Mouse (Mus musculus): ENCODE results near the gene Celf2. TPM values are rescaled to one million over a fixed set of nuclear protein-coding genes. Genes with fewer than 3 reads are reported as not detected.
A peak's percentile ranks its signal among the peaks of the same experiment; 100 is the strongest.

Celf2 gene
- polyA plus RNA-seq, 1 experiment from 2014 or later = 164 TPM

DNA sequence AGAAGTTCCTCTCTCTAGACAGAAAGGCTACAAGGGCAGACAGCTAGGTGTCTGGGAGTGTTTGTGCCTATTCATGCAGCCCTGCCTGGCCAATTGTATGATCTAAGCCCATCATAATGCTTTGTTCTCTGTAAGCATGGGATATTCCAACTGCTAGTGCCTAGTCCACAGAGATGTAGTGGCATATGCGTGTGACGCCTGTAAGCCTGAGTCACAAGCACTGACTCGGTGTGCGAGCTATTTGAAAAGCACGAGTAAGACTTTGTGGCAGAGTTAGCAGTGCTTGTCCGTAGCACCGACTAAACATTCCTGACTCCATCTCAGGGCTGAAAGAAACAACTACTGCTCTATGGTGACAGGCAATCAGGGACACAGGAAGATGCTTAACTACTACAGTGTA lies 960.1 kb downstream of the Celf2 start:
- no peak overlapping the region for H3K4me2 ChIP-seq
- WGBS = 78% methylated on average over 7 of the region's 7 CpGs
- no peak overlapping the region for H3K4me3 ChIP-seq
- H3K4me1 ChIP-seq (replicated peaks) = peaks cover 19% of the 10 kb centered on the region
- H3K36me3 ChIP-seq = peaks cover 18% of the 10 kb centered on the region
- no peak overlapping the region for H3K27ac ChIP-seq (replicated peaks)
- no peak for ATAC-seq (ENCODE audit: low FRiP score, low read depth)
- H3K9me3 ChIP-seq = no peaks in the 10 kb centered on the region
- no peak overlapping the region for H3K9ac ChIP-seq
- no peaks in the 10 kb centered on the region for H3K27me3 ChIP-seq

DNA sequence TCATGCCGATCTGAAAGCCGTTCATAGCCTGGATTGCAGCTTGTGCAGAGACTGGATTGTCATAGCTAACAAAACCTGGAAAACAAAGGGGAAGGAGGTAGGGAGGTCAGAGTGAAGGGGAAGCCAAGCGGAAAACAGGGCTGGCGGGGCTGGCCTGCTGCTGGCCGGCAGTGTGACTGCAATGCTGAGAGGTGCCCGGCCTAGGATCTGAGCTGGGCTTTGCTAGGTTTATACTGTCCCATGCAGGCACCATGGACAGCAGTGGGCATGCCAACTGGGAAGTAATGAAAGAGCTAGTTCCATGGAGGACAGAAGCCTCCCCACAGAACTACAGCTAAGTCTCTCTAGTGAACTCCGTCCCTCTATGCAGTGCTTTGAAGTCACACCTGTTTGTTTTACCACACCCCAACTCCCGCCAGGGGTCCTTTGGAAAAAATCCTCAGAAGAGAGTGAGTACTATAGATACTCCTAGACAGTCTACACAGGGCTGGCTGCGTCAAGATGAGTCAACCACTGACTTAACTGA lies 962.2 kb downstream of the Celf2 start:
- ATAC-seq (ENCODE audit: low FRiP score, low read depth) = peak; percentile 84
- Histone ChIP-seq H3K27ac (replicated peaks) (peak overlapping the region; percentile 52), H3K4me2 (no peak overlapping the region), H3K9ac (no peak overlapping the region), H3K4me1 (replicated peaks) (peaks cover 22% of the 10 kb centered on the region), H3K27me3 (no peaks in the 10 kb centered on the region), H3K4me3 (no peak overlapping the region), H3K9me3 (no peaks in the 10 kb centered on the region), H3K36me3 (peaks cover 8% of the 10 kb centered on the region)
- WGBS = 20% methylated on average over 9 of the region's 9 CpGs

DNA sequence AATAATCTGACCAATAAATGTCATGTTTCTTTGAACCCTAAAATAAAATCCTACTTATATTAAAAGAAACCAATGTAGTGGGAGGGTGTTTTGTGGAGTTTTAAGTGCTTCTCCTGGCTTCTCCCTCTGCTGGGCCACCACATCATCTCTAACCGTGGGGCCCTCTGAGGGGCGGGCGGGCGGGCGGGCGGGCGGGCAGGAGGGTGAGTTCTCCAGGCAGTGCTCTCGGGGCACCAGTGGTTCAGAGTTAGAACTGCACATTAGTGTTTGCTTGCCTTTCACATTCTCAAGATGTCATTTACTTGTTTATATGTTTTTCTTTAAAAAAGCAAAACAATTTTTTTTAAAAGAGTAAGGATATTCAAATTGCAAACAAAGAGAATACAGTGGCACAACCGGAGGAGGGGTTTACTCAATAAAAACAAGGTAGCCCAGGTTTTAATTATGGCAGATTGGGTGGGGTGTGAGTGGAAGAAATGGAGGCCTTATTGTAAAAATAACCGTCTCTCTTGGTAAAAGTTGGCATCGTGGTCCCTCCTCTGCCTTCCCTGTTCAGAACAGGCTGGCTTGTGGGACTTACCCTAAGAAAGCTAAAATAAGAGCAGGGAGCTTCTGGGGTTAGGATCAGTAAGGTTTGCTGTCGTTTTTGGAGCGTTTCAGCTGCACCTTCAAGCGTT lies 962.8 kb downstream of the Celf2 start:
- Histone ChIP-seq H3K27me3 (no peaks in the 10 kb centered on the region), H3K9me3 (no peaks in the 10 kb centered on the region), H3K4me2 (no peak overlapping the region), H3K9ac (no peak overlapping the region), H3K27ac (replicated peaks) (peak overlapping the region; percentile 52), H3K4me3 (no peak overlapping the region), H3K36me3 (peaks cover 8% of the 10 kb centered on the region), H3K4me1 (replicated peaks) (peaks cover 22% of the 10 kb centered on the region)
- peak; percentile 27; the same call in 1 of the 2 replicates for ATAC-seq (ENCODE audit: low FRiP score, low read depth)
- WGBS = 21% methylated on average over 14 of the region's 14 CpGs

DNA sequence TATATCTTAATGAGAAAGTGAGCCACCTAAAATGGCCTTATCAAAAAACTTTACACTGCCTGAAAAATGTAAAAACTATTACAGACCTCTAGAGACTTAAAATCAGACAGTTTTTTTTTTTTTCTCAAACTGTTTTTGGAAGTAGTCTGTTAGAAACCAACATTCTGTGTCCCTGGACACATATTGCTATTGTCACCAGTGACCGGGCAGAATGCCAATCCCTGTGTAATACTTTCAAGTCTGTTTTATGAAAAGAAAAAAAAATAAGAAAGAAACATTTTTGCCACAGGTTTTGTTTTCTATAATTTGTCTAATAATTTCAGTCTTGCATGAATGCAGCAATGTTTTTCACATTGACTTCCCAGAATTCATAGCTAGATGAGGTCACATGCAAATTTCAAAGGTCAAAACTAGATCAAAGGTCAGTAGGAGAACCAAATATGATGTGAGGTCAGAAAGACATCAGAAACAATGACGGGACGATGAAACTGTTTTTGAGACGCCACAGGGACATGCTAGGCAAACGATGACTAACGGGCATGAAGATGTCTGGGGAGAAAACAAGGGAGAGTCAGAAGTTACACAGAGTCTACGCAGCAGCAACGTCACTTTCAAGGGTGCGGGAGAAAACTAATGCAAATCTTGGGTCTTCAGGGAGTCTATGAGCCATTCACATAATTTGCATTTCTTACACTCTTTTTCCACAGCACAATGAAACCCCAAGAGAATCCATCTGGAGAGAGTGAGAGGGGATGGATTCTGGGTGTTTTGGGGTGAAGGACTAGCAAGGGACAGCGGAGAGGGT lies 964.0 kb downstream of the Celf2 start:
- H3K4me3 ChIP-seq = no peak overlapping the region
- peaks cover 22% of the 10 kb centered on the region for H3K4me1 ChIP-seq (replicated peaks)
- H3K36me3 ChIP-seq = peaks cover 8% of the 10 kb centered on the region
- H3K4me2 ChIP-seq = no peak overlapping the region
- H3K27me3 ChIP-seq = no peaks in the 10 kb centered on the region
- H3K27ac ChIP-seq (replicated peaks) = no peak overlapping the region
- 27% methylated on average over 10 of the region's 10 CpGs for WGBS
- no peaks in the 10 kb centered on the region for H3K9me3 ChIP-seq
- H3K9ac ChIP-seq = no peak overlapping the region
- no peak for ATAC-seq (ENCODE audit: low FRiP score, low read depth)

DNA sequence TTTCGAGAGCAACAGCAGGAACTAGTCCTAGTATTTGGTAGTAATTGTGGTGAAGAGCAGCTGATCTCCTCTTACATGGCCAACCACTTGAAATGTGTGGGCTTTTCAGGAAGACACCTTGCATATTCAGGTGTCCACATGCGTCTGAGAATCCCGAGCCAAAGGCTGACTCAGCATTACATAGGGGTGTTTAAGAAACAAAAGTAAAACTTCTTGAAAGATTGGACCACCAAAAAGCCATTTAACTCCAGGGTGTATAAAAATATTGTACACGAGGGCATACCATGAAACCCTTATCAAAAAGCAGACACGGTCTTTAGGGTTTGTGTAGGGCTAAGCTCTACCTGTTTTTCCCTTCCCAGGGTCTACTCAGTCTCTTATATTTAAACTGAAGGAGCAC lies 965.7 kb downstream of the Celf2 start:
- H3K9me3 ChIP-seq = no peaks in the 10 kb centered on the region
- H3K4me1 ChIP-seq (replicated peaks) = peaks cover 22% of the 10 kb centered on the region
- H3K27ac ChIP-seq (replicated peaks) = no peak overlapping the region
- ATAC-seq (ENCODE audit: low FRiP score, low read depth) = no peak
- no peaks in the 10 kb centered on the region for H3K27me3 ChIP-seq
- H3K4me2 ChIP-seq = no peak overlapping the region
- 93% methylated on average over 5 of the region's 5 CpGs for WGBS
- H3K9ac ChIP-seq = no peak overlapping the region
- H3K4me3 ChIP-seq = no peak overlapping the region
- H3K36me3 ChIP-seq = no peaks in the 10 kb centered on the region

DNA sequence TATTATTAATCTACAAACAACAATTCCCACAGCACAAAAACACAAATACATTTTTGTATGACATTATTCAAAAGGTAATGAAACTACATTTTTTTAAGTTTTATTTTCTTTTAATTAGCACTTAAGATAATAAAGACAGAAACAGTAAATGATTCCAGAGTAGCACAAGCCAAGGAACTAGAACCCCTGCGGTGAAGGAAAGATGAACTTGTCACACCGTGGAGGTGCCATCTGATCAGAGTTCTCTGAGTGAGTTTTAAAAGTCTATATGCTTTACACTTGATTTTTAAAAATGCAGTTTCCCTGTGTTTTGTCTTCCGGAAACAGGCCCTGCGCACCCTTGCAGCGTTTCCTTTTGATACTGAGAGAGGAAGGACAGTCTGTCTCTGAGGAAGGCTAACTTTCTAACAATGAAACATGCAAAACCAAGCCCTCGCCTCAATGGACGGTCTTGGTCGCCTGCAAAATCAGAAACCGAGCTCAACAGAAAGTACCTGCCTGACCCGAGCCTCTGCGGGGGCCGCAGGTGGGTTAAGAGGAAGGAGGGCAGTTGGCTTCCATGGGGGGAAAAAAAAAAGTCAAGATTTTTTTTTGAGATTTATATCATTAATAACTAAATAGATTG lies 966.7 kb downstream of the Celf2 start:
- no peak overlapping the region for H3K4me2 ChIP-seq
- H3K9me3 ChIP-seq = no peaks in the 10 kb centered on the region
- H3K27me3 ChIP-seq = no peaks in the 10 kb centered on the region
- peaks cover 22% of the 10 kb centered on the region for H3K4me1 ChIP-seq (replicated peaks)
- 85% methylated on average over 12 of the region's 12 CpGs for WGBS
- no peak overlapping the region for H3K4me3 ChIP-seq
- H3K36me3 ChIP-seq = no peaks in the 10 kb centered on the region
- ATAC-seq (ENCODE audit: low FRiP score, low read depth) = no peak
- no peak overlapping the region for H3K9ac ChIP-seq
- no peak overlapping the region for H3K27ac ChIP-seq (replicated peaks)

DNA sequence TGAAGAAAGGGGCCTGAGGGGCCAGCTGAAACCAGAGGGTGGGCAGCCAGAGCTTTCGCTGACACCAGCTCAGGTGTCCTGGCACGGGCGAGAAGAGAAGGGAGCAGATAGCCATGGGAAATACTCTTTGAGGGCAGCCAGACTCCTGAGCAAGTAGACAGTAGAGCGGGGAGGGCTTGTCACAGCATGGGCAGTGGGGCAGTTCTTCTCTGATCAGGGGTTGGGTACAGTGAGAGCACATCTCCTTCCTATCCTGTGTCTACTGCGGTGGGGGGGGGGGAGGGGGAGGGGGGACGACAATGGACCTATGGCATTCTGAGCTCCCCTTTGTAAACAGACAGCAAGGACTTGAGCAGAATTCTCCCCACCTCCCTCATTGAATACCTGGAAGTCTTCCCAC lies 968.5 kb downstream of the Celf2 start:
- ATAC-seq (ENCODE audit: low FRiP score, low read depth) = peak; percentile 63; the same call in 1 of the 2 replicates
- H3K27ac ChIP-seq (replicated peaks) = no peak overlapping the region
- 85% methylated on average over 5 of the region's 6 CpGs for WGBS
- H3K4me1 ChIP-seq (replicated peaks) = peaks cover 10% of the 10 kb centered on the region; the same call in 1 of the 2 replicates
- H3K4me3 ChIP-seq = no peak overlapping the region
- H3K9ac ChIP-seq = no peak overlapping the region
- H3K36me3 ChIP-seq = no peaks in the 10 kb centered on the region
- H3K9me3 ChIP-seq = no peaks in the 10 kb centered on the region
- H3K4me2 ChIP-seq = no peak overlapping the region
- H3K27me3 ChIP-seq = no peaks in the 10 kb centered on the region

DNA sequence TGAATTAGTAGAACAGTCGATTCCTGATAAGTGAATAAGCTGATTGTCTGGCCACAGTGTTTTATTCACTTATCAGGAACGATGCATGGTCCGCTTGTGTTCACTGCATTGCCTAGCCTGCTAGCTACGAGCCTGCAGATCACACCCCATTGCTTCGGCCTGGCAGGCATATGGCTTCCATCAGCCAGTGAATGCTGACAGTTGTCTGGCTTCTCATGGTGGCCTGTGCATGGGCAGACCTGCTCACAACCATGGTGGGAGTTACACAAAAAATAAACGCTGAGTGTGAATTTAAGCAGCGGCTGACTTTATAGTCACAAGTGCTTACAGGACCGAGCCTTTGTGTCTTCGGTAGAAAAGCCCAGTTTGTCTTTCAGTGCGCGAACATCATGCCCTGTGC lies 969.3 kb downstream of the Celf2 start:
- H3K4me1 ChIP-seq (replicated peaks) = peaks cover 3% of the 10 kb centered on the region; the same call in 1 of the 2 replicates
- H3K36me3 ChIP-seq = no peaks in the 10 kb centered on the region
- whole genome bisulfite sequencing = 76% methylated on average over 11 of the region's 11 CpGs
- H3K4me2 ChIP-seq = no peak overlapping the region
- H3K9me3 ChIP-seq = no peaks in the 10 kb centered on the region
- no peak overlapping the region for H3K27ac ChIP-seq (replicated peaks)
- no peak overlapping the region for H3K9ac ChIP-seq
- no peak overlapping the region for H3K4me3 ChIP-seq
- H3K27me3 ChIP-seq = no peaks in the 10 kb centered on the region
- no peak for ATAC-seq (ENCODE audit: low FRiP score, low read depth)

DNA sequence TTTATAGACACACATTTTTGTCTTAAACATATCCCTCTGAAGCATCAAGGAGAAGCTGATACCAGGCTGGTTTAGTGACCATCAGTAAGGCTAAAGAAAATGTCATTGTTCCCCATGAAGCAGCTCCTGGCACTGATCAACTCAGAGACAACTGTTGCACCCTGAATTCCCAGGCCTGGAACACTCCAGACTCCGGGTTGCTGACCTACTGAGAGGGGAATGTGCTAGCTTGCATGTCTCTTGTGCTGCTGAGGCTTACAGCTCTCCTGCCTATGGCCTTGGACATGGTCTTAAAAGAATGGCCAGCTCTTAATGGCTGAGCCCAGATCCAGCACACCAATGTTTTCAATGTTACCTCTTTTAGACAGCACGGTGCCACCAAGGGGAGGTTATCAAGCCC lies 970.9 kb downstream of the Celf2 start:
- no peak overlapping the region for H3K9ac ChIP-seq
- no peak overlapping the region for H3K4me2 ChIP-seq
- WGBS = 86% methylated on average over 2 of the region's 2 CpGs
- H3K9me3 ChIP-seq = no peaks in the 10 kb centered on the region
- 0 out of 2 replicates have a peak, but pooled peaks have one; percentile 13 for ATAC-seq (ENCODE audit: low FRiP score, low read depth)
- H3K4me1 ChIP-seq (replicated peaks) = peaks cover 3% of the 10 kb centered on the region; the same call in 1 of the 2 replicates
- H3K4me3 ChIP-seq = no peak overlapping the region
- H3K27ac ChIP-seq (replicated peaks) = no peak overlapping the region
- no peaks in the 10 kb centered on the region for H3K27me3 ChIP-seq
- H3K36me3 ChIP-seq = no peaks in the 10 kb centered on the region

DNA sequence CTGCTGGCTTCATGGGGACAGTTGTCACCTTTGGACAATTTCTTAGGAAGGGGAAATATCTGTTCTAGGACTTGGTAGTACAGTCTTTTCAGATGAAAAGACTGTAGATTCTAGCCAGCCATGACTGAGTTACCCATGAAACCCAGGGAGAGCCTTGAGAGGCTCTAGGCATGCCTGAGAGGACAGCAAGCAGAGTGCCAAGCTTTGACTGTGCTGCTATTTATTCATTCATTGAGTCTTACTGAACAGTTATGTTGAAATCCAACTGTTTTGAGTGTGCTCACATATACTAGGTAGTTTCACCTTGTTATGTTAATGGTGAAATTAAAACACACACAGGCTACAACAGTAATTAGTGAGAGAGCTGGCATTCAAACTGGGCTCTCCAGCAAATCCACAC lies 971.3 kb downstream of the Celf2 start:
- H3K36me3 ChIP-seq = no peaks in the 10 kb centered on the region
- H3K27me3 ChIP-seq = no peaks in the 10 kb centered on the region
- H3K4me2 ChIP-seq = no peak overlapping the region
- H3K4me3 ChIP-seq = no peak overlapping the region
- H3K27ac ChIP-seq (replicated peaks) = no peak overlapping the region
- H3K9me3 ChIP-seq = no peaks in the 10 kb centered on the region
- ATAC-seq (ENCODE audit: low FRiP score, low read depth) = 0 out of 2 replicates have a peak, but pooled peaks have one; percentile 28
- H3K9ac ChIP-seq = no peak overlapping the region
- H3K4me1 ChIP-seq (replicated peaks) = peaks cover 3% of the 10 kb centered on the region; the same call in 1 of the 2 replicates

DNA sequence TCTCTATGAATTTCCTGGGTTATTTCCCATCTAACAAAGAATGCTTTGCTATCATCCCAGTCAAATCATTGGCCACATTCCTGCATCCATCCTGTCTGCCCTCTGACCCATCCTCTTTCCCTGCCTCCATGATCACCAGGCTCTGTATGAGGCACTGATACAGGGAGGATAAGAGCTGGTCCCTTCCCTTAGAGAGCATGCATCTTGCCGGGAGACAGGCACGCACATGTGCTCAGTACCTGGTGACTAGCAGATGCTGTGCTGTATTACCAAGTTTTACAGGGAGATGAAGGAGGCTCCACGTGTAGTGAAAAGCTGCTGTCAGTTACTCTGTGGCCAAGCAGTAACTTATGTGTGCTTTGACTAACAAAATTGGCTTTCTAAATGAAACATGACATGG lies 972.0 kb downstream of the Celf2 start:
- no peaks in the 10 kb centered on the region for H3K36me3 ChIP-seq
- H3K4me1 ChIP-seq (replicated peaks) = no peaks in the 10 kb centered on the region; the same call in 1 of the 2 replicates
- H3K9me3 ChIP-seq = no peaks in the 10 kb centered on the region
- whole genome bisulfite sequencing = 69% methylated on average over 3 of the region's 3 CpGs
- H3K27me3 ChIP-seq = no peaks in the 10 kb centered on the region
- no peak overlapping the region for H3K27ac ChIP-seq (replicated peaks)
- H3K4me3 ChIP-seq = no peak overlapping the region
- no peak overlapping the region for H3K9ac ChIP-seq
- ATAC-seq (ENCODE audit: low FRiP score, low read depth) = no peak
- H3K4me2 ChIP-seq = no peak overlapping the region

DNA sequence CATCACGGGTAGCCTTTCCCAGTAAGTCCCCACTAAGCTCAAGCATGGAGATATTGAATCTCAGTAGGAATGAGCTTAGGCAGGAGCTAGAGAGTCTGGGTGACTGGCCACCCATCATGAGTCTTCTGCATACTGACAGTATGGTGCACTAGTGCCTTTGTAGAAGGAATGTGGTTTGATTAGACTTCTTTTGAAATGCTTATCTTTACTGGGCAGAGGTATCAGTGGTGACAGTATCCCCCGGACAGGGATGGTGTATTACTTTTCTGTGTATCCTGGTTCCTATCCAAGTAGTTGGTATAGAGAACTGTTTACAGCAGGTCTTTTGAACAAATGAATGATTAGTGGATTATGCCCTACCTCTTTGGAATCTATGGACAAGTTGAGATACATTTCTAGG lies 973.0 kb downstream of the Celf2 start:
- no peak for ATAC-seq (ENCODE audit: low FRiP score, low read depth)
- H3K9ac ChIP-seq = no peak overlapping the region
- 87% methylated on average over 2 of the region's 2 CpGs for WGBS

More for the DNA sequence above, 973.0 kb downstream of the Celf2 start:
- Histone ChIP-seq H3K4me2 (no peak overlapping the region), H3K4me3 (no peak overlapping the region), H3K36me3 (no peaks in the 10 kb centered on the region), H3K9me3 (no peaks in the 10 kb centered on the region), H3K27ac (replicated peaks) (no peak overlapping the region), H3K27me3 (no peaks in the 10 kb centered on the region), H3K4me1 (replicated peaks) (no peaks in the 10 kb centered on the region; the same call in 1 of the 2 replicates)
